Mouse (Mus musculus) layer of hippocampus, postnatal 10 days (tissue): ENCODE measurements at regions not wholly inside any gene's neighbourhood (a gene's known extent, or its start where the extent isn't known, plus 50 kb on each side); places are given as distances from the start of the nearest gene placed in this dataset.
A peak's percentile ranks its signal among the peaks of the same experiment; 100 is the strongest.

Source experiments
- DNase-seq, 2 experiments: peaks; one replicate each; pipeline ENCODE4 v3.0.0; 2021; ENCODE audit warnings: low spot score in 2 of 2

- no peak for DNase-seq
Measured at GRCm38 (mm10) chr11:114281846-114282245, 215.0 kb upstream of the Sdk2 start.

DNA sequence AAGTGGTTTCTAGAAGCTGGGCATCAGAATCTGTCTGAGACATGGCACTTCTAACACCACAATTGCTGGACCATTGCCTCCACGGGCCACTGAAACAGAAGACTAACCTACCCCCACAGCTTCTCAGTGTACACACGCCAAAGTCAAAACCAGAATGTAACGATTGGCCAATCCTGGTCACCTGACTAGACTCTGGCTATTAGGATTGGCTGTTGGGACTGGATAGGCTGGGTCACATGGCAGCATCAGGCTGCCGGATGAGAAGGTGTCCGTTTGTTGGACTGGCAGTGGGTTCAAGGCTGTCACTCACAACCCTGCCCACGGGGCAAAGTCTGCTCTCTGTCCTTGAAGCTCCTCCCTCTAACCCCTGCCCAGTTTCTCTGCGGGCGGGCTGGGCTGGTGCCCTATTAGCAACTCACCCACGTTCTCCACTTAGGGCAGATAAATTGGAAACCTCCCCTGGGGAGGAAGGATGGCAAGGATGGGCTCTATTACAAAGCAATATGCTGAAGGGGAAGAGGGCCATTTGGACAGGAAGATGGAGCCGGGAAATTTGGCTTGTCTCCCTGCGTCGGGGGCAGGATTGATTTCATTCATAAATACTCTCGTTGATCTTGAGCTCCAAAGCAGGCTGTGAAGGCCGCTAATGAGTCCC is 214.3 kb upstream of the Sdk2 start:
- DNase-seq, result no peak

- no peak for DNase-seq
Measured at GRCm38 (mm10) chr11:114277513-114278304, 210.9 kb upstream of the Sdk2 start.

GRCm38 (mm10) chr11:114270358-114271072 is 203.7 kb upstream of the Sdk2 start:
- peak in 1 of 2 experiments; percentile 23 for DNase-seq

- no peak for DNase-seq
Measured at GRCm38 (mm10) chr11:114261959-114262358, 195.1 kb upstream of the Sdk2 start.

GRCm38 (mm10) chr11:114258218-114258617 is 191.4 kb upstream of the Sdk2 start:
- no peak for DNase-seq

GRCm38 (mm10) chr11:114257756-114258155 is 190.9 kb upstream of the Sdk2 start:
- no peak for DNase-seq

DNA sequence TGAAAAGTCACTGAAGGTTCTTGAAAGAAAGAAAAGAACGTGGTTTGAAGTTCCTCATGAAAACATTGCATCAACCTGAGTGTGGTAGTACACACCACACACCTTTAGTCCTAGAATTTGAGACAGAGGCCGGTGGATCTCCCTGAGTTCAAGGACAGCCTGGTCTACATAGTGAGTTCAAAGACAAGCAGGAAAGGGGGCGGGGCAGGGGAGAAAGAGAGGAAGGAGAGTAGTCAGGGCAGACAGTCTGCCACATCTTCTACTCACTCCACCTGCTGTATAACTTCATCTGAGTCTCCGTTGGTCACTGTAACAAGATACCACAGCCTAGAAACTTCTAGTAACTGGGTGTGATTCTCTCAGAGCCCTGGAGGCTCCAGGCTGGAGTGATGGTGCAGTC is 190.2 kb upstream of the Sdk2 start:
- no peak for DNase-seq

DNA sequence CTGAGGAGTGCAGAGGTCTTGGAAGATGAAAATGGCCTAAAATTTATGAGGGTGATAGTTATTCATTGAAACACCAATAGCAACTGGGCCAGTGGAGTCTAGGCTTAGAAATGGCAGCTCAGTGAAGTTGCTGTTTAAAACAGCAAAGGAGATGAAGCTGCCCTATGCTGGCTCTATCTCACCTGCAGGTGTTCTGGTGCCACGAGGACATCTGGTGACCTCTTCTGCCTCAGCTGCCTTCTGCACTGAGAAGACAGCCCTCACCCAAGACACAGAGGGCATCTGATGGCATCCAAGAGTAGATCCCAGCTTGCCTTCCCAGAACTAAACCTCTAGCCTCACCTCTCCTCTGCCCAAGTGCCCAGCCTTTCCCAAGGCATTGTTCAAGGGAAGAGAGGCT is 187.5 kb upstream of the Sdk2 start:
- no peak for DNase-seq

DNA sequence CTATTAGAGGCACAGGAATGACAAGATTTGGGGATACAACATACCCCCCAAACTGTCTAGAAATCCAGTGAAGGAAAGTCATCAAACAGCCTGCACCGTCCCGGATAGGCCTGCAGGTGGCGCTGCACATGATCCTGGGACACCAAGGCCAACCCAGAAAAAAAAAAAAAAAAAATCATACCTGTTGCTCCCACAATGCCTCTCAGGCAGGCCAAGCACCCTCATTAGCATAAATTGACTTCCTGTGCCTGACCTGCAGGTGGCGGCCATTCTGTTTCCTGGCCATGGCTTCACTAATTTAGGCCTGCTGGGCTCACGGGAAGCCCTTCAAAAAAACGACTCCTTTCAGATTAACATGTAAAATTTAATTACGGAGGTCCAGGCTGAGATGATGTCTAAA is 184.8 kb upstream of the Sdk2 start:
- peak; percentile 20 to 26 for DNase-seq

- no peak for DNase-seq
Measured at GRCm38 (mm10) chr11:114249215-114249614, 182.4 kb upstream of the Sdk2 start.

- no peak for DNase-seq
Measured at GRCm38 (mm10) chr11:114248261-114248898, 181.5 kb upstream of the Sdk2 start.

DNA sequence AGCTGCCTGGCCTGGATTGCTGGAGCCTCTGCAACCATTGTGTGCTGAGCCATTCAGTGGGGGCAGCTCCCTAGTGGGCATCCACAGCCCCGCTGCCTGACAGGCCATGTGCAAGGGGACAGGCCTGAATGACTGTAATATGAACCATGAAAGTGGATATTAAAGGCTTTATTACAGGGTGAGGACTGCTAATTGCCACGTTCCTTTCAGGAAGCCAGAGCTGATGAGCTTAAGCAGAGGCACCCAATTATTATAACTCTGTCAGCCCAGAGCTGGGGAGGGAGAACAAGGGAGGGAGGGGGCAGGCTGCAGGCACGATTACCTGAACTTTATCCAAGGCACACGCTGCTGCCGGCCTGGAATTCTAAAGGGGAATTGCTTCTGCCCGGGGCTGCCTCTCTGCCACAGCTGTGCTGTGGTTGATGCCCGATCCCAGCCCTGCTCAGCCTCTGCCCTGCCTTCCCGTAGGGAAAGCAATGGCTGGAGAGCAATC is 172.5 kb upstream of the Sdk2 start:
- no peak for DNase-seq

GRCm38 (mm10) chr11:114238801-114239200 is 172.0 kb upstream of the Sdk2 start:
- DNase-seq, result no peak

DNA sequence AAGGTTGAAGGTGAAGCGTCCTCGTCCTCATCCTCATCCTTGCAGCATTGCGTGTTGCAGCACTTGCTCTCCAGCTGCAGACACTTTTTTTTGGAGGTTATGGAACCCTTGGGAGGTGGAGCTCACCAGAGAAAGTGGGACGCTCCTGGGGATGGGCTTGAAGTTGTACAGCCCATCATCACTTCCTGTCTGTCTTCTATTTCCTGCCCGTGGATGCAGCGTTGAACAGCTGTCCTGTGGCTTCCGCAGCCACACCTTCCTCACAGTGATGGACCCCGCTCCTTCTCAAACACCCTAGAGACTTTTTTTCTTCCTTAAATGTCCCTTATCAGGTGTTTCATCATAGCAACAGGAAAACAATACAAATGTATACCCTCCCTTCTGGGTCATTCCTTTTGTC is 171.5 kb upstream of the Sdk2 start:
- no peak for DNase-seq

GRCm38 (mm10) chr11:114234542-114234910 is 167.7 kb upstream of the Sdk2 start:
- DNase-seq, result no peak

- DNase-seq, result no peak
Measured at GRCm38 (mm10) chr11:114233636-114234541, 167.0 kb upstream of the Sdk2 start.

- peak; percentile 38 to 40 for DNase-seq
Measured at GRCm38 (mm10) chr11:114231841-114232240, 165.0 kb upstream of the Sdk2 start.

DNA sequence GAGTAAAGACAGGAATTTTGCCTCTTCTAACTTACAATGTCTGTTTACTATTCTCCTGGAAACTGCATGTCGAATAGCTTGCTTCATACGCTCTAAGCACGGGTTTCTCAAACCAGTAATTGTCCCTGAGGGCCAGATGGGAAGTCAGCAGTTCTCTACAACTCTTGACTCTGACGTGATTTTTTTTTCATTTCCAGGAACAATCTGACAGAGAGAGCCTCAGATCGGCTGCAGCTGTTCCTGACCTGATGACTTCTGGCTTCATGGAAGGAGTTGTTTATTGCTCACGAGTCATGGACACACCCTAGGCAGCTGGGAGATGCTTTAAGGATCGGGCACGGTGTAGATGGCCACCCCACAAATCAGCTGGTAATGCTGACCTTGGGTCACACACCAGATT is 162.9 kb upstream of the Sdk2 start:
- DNase-seq, result no peak

GRCm38 (mm10) chr11:114229196-114229595 is 162.3 kb upstream of the Sdk2 start:
- DNase-seq, result no peak

DNA sequence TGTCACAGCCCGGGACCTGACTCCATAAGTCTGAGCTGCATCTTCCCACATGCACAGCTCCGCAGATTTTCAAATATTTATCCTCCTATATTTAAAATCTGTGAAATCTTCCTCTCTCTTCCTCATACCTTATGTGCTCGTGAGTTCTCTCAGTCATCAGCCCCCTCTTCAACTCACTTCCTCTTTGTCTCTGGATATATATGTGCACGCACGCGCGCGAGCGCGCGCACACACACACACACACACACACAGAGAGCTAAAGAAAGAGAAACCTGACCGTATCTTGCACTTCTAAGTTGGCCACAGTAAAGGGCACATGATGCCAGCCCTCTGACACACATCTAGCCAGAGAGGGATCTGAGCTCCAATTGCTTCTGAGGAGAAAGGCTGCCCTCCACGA is 159.7 kb upstream of the Sdk2 start:
- DNase-seq, result no peak
